Mouse (Mus musculus): ENCODE data around the gene Usp25. TPM values are rescaled to one million over a fixed set of nuclear protein-coding genes. Genes with fewer than 3 reads are reported as not detected.

The Usp25 gene
- total RNA-seq, 2 experiments from 2014 or later: 51.3 to 86.3 TPM

GRCm38 (mm10) chr16:77028687-77029417, 15.3 kb downstream of the Usp25 start:
- peak; percentile 13; the same call in 1 of the 2 replicates for ATAC-seq (replicated peaks; ENCODE audit: poor library complexity, severe bottlenecking)

- ATAC-seq (replicated peaks; ENCODE audit: poor library complexity, severe bottlenecking): peak; percentile 69
Measured at GRCm38 (mm10) chr16:77030435-77030834, 16.9 kb downstream of the Usp25 start.

GRCm38 (mm10) chr16:77034329-77034728, 20.8 kb downstream of the Usp25 start:
- ATAC-seq (replicated peaks; ENCODE audit: poor library complexity, severe bottlenecking): peak; percentile 16; the same call in 1 of the 2 replicates

GRCm38 (mm10) chr16:77034751-77035150, 21.2 kb downstream of the Usp25 start:
- ATAC-seq (replicated peaks; ENCODE audit: poor library complexity, severe bottlenecking): peak; percentile 67

DNA sequence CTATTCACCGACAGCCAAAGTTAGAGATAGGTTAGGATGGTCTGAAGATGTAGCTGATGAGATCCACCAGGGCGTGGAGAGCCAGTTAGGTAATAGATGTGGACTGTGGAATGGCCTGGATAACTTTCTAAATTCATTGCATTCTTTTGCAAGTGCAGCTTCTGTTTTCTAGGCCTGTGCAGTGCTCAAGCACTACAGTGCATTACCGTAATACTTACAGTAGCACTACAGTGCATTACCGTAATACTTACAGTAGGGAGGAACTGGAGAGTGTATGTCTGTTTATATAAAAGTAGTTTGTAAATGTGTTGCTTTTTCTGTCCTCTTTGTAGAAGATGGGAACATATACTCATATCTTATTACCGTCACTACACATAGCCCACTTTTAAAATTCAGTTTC, 28.1 kb downstream of the Usp25 start:
- peak; percentile 75 for ATAC-seq (replicated peaks; ENCODE audit: poor library complexity, severe bottlenecking)

DNA sequence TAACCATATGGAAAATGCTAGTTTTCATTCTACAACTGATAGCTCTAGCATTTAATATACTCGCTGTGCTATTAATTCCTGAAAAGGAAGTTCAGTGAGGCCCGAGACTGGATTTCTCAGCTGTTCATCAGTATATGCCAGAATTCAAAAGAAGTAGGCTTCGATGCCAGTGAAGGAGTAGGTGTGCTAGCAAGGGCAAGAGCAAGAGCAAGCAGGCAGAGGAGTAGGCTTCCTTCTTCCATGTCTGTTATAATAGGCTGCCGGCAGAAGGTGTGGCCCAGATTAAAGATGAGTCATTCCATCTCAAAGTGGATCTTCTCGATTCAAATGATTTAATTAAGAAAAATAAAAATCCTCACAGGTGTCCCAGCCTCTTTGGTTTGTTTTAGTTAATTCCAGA, 30.0 kb downstream of the Usp25 start:
- no peak for ATAC-seq (replicated peaks; ENCODE audit: poor library complexity, severe bottlenecking)

DNA sequence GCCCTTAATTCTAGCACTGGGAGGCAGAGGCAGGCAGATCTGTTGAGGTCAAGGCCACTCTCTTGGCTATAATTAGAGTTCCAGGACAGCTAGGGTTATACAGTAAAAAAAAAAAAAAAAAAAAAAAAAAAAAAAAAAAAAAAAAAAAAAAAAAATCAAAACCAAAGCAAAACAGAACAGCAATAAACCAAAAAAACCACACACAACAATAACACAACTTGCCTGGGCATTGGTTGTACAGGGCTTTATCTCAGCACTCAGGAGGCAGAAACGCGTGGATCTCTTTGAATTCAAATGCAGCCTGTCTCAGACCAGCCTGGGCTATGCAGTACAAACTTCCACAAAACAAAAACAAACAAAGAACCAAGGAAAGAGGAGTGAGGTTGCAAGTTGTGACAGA, 40.7 kb downstream of the Usp25 start:
- no peak for ATAC-seq (replicated peaks; ENCODE audit: poor library complexity, severe bottlenecking)

DNA sequence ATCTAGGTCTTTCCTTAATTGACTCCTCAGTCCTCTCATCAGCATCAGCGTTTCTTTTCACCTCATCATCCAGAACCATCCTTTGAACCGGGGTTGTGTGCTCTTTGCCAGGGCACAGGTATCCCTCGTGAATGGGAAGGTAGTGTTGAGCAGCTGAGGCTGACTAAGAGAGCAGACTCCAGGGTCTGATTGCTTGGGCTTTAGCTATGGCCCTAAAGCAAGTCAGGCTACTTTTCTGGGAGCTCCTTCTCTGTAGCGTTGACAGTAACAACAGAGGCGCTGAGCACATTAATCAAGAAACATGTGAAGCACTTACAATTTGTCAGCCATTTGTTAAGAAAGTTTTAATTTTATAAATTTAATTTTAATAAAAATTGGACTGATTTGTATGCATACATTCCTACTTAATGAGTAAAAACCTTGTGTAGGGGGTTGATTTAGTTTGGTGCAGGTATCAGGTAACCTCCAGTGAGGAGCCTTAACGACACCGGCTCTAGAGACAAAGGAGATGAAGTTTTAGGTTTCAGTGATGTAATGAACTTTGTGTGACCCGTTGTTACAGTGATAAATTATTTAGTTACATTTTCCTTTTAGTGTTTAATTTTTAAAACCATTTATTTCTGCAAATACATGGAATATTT, 42.1 kb downstream of the Usp25 start:
- ATAC-seq (replicated peaks; ENCODE audit: poor library complexity, severe bottlenecking): no peak

- no peak for ATAC-seq (replicated peaks; ENCODE audit: poor library complexity, severe bottlenecking)
Measured at GRCm38 (mm10) chr16:77056160-77056520, 42.6 kb downstream of the Usp25 start.

DNA sequence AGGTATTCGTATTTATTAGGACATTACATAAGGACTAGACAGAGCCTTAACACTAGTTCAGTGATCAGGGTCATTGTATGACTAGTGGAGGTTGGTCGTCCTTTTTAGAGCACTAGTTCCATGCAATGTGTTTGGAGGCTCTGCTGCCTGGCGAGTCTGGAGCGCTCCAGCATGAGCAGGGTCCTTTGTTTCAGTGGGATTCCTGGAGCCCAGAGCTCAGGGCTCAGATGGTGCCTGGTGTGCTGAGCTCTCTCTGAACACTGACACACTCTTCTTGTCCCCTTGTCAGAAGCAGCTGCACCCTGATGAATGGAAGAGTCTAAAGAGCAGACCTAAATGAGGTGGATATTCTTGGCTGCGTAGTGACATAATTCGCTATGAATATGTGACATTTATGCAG, 45.1 kb downstream of the Usp25 start:
- ATAC-seq (replicated peaks; ENCODE audit: poor library complexity, severe bottlenecking): no peak

DNA sequence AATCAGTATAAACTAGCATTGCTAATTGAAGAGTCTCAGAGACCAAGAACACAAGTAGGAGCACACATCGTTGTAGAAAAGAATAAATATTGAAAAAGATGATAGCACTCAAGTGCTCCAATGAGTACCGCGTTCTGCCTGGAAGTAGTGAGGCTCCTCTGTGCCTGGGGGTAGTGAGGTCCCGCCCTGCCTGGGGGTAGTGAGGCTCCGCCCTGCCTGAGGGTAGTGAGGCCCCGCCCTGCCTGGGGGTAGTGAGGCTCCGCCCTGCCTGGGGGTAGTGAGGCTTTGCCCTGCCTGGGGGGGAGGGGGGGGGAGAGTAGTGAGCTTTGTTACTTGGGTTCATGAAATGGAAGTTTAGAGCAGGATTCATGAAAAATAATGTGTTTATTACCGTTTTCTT, 46.7 kb downstream of the Usp25 start:
- peak; percentile 53; the same call in 1 of the 2 replicates for ATAC-seq (replicated peaks; ENCODE audit: poor library complexity, severe bottlenecking)

DNA sequence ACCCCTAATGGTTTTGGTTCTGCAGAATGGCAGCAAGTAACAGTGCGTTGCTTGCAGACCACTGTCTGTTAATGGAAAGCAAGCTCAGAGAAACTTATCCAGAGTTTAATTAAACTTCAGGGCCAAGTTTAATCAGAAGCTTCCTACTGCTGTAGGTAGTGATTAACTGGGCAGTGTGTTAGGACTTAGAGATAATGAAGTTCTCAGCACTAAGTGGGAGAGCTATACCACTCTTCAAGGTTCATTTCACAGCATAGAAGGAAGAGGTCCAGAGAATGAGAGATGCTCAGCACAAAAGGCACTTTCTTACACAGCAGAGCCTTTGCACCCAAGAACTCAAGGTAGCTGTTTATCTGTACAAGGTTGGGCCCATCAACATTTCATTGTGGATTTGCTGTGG, 50.4 kb downstream of the Usp25 start:
- no peak for ATAC-seq (replicated peaks; ENCODE audit: poor library complexity, severe bottlenecking)

DNA sequence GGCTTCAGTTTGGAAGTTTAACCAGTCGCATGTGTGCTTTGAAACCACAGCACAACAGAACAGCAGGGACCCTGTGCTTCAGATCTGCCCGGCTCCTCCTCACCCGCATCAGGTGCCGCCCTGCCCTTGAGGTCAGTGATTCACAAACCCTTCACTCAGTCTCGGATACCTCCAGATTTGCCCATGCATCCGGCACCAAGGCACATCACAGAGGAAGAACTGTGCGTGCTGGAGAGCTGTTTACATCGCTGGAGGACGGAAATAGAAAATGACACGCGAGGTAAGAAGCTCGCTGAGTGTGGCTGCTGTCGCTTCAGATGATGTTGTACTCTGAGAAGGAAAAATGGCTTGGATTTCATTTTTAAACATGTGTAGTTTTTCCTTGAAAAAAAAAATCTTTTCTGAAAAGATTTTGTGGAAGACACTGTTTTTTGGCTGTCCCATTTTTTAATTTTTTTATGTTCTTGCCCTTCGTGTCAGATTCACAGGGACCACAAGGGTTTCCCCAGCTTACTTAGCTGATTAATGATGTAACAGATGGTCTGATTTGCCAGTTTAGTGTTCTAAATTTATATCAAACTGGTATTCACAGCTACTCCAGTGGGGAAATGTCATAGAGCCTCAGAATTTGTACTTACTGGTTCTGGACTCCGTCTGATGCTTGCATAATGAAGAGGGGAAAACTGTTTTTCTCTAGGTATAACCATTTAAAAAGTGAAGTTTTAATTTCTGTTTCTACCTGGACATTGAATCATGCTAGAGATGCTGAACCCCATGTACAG, 63.6 kb downstream of the Usp25 start:
- ATAC-seq (replicated peaks; ENCODE audit: poor library complexity, severe bottlenecking): no peak

DNA sequence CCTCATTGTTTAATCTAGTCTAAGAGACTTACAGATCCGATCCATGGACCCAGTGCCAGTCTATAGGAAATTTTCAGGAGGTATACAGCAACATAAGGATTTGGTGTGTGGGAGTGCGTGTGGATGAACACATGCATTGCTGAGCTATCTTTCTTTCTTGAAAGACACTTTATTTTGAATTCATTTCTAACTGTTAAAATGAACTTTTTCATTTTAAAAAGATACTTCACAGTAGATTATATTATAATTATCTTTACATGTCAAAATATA, 64.2 kb downstream of the Usp25 start:
- no peak for ATAC-seq (replicated peaks; ENCODE audit: poor library complexity, severe bottlenecking)

- ATAC-seq (replicated peaks; ENCODE audit: poor library complexity, severe bottlenecking): peak; percentile 99
Measured at GRCm38 (mm10) chr16:77084071-77084470, 70.6 kb downstream of the Usp25 start.

DNA sequence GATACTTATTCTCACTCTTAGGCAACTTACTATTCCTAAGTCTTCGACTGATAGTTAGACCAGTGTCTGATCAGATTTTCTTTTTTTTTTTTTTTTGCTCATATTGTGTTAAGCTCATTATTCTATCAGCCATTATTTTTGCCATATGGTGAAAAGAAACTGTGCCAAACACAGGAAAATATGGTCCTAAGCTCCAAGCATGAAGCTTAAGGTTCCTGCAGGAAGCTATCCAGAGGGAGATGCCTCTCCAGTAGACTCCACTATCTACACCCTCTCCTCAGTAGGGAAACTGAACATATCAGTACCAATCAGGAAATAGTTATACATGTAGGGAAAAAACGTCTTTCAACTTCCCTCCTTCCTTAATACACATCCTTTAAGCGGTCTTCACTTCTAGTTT, 76.3 kb downstream of the Usp25 start:
- ATAC-seq (replicated peaks; ENCODE audit: poor library complexity, severe bottlenecking): no peak

DNA sequence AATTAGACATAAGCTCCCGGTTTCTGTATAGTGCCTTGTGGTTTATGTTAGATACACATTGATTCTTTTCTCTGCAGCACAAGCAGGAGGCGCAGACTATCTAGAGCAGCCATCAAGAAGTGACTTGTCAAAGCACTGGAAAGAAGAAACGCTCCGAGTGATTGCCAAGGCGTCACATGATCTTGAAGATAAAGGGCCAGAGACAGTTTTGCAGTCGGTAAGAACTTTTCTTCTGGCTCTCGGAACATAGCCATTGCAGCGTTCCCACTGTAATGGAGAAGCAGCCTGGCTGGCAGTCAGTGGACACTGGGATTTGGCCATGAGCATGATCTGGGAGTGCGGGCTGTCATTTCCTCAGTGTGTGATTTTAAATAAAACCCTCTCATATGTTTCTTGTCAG, 80.0 kb downstream of the Usp25 start:
- no peak for ATAC-seq (replicated peaks; ENCODE audit: poor library complexity, severe bottlenecking)

- no peak for ATAC-seq (replicated peaks; ENCODE audit: poor library complexity, severe bottlenecking)
Measured at GRCm38 (mm10) chr16:77095017-77095551, 81.6 kb downstream of the Usp25 start.

GRCm38 (mm10) chr16:77099018-77099869, 85.7 kb downstream of the Usp25 start:
- peak; percentile 71 for ATAC-seq (replicated peaks; ENCODE audit: poor library complexity, severe bottlenecking)

GRCm38 (mm10) chr16:77103637-77104264, 90.2 kb downstream of the Usp25 start:
- no peak for ATAC-seq (replicated peaks; ENCODE audit: poor library complexity, severe bottlenecking)
